Mouse (Mus musculus): Measurements from ENCODE around the gene Cib1. TPM values are rescaled to one million over a fixed set of nuclear protein-coding genes. Genes with fewer than 3 reads are reported as not detected.

The Cib1 gene
- polyA plus RNA-seq, 1 experiment from 2014 or later, result 114 TPM

- no peak overlapping the region for H3K27ac ChIP-seq (ENCODE audit: low read depth, low read length)
- H3K4me2 ChIP-seq, result peak overlapping the region; percentile 96
- H3K4me1 ChIP-seq (replicated peaks; ENCODE audit: control insufficient read depth, insufficient read depth, low read length), result peaks cover 43% of the 10 kb centered on the region
- 76% methylated on average over 12 of the region's 12 CpGs for WGBS
- DNase-seq (ENCODE audit: low spot score), result no peak
- ATAC-seq (replicated peaks; ENCODE audit: low FRiP score), result no peak
- no peak overlapping the region for H3K9ac ChIP-seq (ENCODE audit: low read depth, low read length)
- H3K27me3 ChIP-seq (replicated peaks; ENCODE audit: control insufficient read depth, insufficient read depth, low read length), result no peaks in the 10 kb centered on the region
- H3K4me3 ChIP-seq (ENCODE audit: low read depth, low read length), result peak overlapping the region; percentile 45
- H3K36me3 ChIP-seq (ENCODE audit: control insufficient read depth, insufficient read depth, low read length), result no peaks in the 10 kb centered on the region
- no peaks in the 10 kb centered on the region for H3K9me3 ChIP-seq (ENCODE audit: control insufficient read depth, low read length)
Measured at GRCm38 (mm10) chr7:80187501-80187900, 45.1 kb downstream of the Cib1 start.

DNA sequence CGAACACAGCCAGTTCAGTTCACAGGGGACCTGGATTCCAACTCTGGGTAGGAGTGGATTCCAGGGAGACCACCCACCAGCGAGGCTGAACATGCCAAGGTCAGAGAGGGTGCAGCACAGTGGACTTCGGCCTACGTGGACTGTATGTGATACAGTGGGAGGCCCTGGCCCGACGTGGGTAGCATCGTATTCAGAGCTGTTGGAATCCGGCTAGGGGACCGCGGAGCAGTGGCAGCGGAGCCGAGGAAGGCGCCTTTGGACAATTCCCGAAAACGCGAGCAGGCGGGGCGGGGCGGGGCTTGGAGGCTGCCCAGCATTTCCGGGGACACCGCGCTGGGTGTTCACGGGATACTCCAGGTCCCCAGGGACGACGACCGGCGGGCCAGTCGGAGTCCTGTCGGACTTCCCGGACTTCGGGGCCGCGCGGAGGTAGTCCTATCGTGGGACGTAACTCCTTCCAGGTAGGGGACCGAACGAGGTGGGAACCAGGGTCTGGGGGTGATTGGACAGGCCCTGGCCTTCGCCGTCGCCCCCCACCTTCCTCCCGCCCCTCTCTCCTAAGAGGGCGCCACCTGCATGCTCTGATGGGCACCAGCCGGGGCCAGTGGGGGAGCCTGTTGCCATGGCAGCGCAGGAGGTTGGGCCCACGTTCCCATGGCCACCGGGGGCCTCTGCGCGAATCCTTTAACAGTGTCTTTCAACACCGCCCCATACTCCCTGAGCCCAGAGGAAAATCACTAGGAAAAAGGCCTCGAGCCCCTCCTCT is 45.9 kb downstream of the Cib1 start, which contains the start of gene Sema4b:
Gene Sema4b, plus strand, starts transcription at position 311 of the 766 bp plus-strand sequence.
- H3K4me3 ChIP-seq (ENCODE audit: low read depth, low read length), result peak within 1 kb of the TSS; percentile 45
- ATAC-seq (replicated peaks; ENCODE audit: low FRiP score) (peak; percentile 73), DNase-seq (ENCODE audit: low spot score) (peak; percentile 84)
- 3% methylated on average over 51 of the region's 51 CpGs for WGBS
- H3K9me3 ChIP-seq (ENCODE audit: control insufficient read depth, low read length), result no peaks in the 10 kb centered on the region
- peaks cover 37% of the 10 kb centered on the region for H3K4me1 ChIP-seq (replicated peaks; ENCODE audit: control insufficient read depth, insufficient read depth, low read length)
- peak within 1 kb of the TSS; percentile 96 for H3K4me2 ChIP-seq
- H3K27ac ChIP-seq (ENCODE audit: low read depth, low read length), result peak within 1 kb of the TSS; percentile 83
- peak within 1 kb of the TSS; percentile 47 for H3K9ac ChIP-seq (ENCODE audit: low read depth, low read length)
- H3K27me3 ChIP-seq (replicated peaks; ENCODE audit: control insufficient read depth, insufficient read depth, low read length), result no peaks in the 10 kb centered on the region
- H3K36me3 ChIP-seq (ENCODE audit: control insufficient read depth, insufficient read depth, low read length), result no peaks in the 10 kb centered on the region

DNA sequence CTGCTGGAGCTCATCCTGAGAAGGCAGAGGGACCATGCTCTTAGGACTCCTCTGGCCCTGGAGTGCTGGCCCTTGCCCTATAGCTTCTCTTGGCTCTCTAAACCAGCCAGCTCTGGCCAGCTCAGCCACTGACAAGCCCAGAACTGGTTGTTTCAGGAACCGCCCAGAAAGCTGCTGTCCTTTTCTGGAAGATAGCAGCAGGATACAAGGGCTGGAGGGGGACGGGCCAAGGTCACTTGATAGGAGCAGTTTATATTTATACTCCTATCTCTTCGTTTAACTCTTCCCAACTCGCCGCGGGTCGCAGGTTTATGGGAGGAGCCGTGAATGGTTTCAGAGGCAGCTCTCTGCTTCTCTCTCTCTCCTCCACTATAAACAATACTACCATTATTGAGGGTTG is 46.6 kb downstream of the Cib1 start:
- Histone ChIP-seq H3K36me3 (ENCODE audit: control insufficient read depth, insufficient read depth, low read length) (no peaks in the 10 kb centered on the region), H3K9ac (ENCODE audit: low read depth, low read length) (peak overlapping the region; percentile 47), H3K4me2 (peak overlapping the region; percentile 96), H3K4me1 (replicated peaks; ENCODE audit: control insufficient read depth, insufficient read depth, low read length) (peaks cover 35% of the 10 kb centered on the region), H3K4me3 (ENCODE audit: low read depth, low read length) (peak overlapping the region; percentile 45), H3K27me3 (replicated peaks; ENCODE audit: control insufficient read depth, insufficient read depth, low read length) (no peaks in the 10 kb centered on the region), H3K9me3 (ENCODE audit: control insufficient read depth, low read length) (no peaks in the 10 kb centered on the region), H3K27ac (ENCODE audit: low read depth, low read length) (peak overlapping the region; percentile 83)
- WGBS, result 4% methylated on average over 8 of the region's 8 CpGs
- DNase-seq (ENCODE audit: low spot score) (no peak), ATAC-seq (replicated peaks; ENCODE audit: low FRiP score) (peak; percentile 80)

- H3K4me3 ChIP-seq (ENCODE audit: low read depth, low read length), result no peak overlapping the region
Measured at GRCm38 (mm10) chr7:80184968-80185367, 47.6 kb downstream of the Cib1 start.

DNA sequence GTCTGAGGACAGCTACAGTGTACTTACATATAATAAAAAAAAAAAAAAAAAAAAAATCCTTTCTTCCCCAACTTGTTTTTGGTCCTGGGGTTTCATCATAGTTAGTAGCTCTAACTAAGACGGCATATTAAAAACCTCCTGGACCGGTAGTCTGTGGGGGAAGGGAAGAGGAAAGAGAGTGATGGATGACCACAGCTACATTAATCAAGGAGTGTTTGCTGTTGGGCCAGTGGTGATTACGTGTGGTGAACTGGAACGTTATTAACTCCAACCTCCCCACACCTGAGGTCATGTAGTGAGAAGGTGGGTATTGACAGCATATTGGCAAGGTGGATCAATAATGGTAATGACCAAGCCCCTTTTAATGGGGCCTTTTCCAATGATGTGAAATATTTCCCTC is 48.1 kb downstream of the Cib1 start:
- peaks cover 35% of the 10 kb centered on the region for H3K4me1 ChIP-seq (replicated peaks; ENCODE audit: control insufficient read depth, insufficient read depth, low read length)
- no peak overlapping the region for H3K9ac ChIP-seq (ENCODE audit: low read depth, low read length)
- 48% methylated on average over 4 of the region's 4 CpGs for WGBS

More at GRCm38 (mm10) chr7:80184968-80185367, 47.6 kb downstream of the Cib1 start:
- Histone ChIP-seq H3K36me3 (ENCODE audit: control insufficient read depth, insufficient read depth, low read length) (no peaks in the 10 kb centered on the region), H3K27ac (ENCODE audit: low read depth, low read length) (peak overlapping the region; percentile 83; the same call in 1 of the 2 replicates), H3K4me2 (no peak overlapping the region), H3K27me3 (replicated peaks; ENCODE audit: control insufficient read depth, insufficient read depth, low read length) (no peaks in the 10 kb centered on the region), H3K4me1 (replicated peaks; ENCODE audit: control insufficient read depth, insufficient read depth, low read length) (peaks cover 35% of the 10 kb centered on the region), H3K9me3 (ENCODE audit: control insufficient read depth, low read length) (no peaks in the 10 kb centered on the region), H3K9ac (ENCODE audit: low read depth, low read length) (no peak overlapping the region)
- ATAC-seq (replicated peaks; ENCODE audit: low FRiP score) (no peak), DNase-seq (ENCODE audit: low spot score) (no peak)
- WGBS, result 59% methylated on average over 6 of the region's 6 CpGs

DNA sequence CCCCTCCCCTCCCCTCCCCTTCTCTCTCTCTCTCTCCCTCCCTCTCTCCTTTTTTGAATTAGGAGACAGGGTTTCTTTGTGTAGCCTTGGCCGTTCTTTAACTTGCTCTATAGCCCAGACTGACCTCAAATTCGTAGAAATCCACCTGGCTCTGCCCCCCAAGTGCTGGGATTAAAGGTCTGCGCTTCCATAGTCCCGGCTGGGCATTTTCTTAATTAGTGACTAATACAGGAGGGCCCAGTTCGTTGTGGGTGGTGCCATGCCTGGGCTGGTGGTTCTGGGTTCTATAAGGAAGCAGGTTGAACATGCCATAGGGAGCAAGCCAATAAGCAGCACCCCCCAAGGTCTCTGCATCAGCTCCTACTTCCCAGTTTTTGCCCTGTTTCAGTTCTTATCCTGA is 48.6 kb downstream of the Cib1 start:
- 70% methylated on average over 5 of the region's 5 CpGs for WGBS
- Histone ChIP-seq H3K4me3 (ENCODE audit: low read depth, low read length) (no peak overlapping the region), H3K36me3 (ENCODE audit: control insufficient read depth, insufficient read depth, low read length) (no peaks in the 10 kb centered on the region), H3K27ac (ENCODE audit: low read depth, low read length) (no peak overlapping the region), H3K4me1 (replicated peaks; ENCODE audit: control insufficient read depth, insufficient read depth, low read length) (peaks cover 34% of the 10 kb centered on the region), H3K27me3 (replicated peaks; ENCODE audit: control insufficient read depth, insufficient read depth, low read length) (no peaks in the 10 kb centered on the region), H3K4me2 (no peak overlapping the region), H3K9me3 (ENCODE audit: control insufficient read depth, low read length) (no peaks in the 10 kb centered on the region), H3K9ac (ENCODE audit: low read depth, low read length) (no peak overlapping the region)
- DNase-seq (ENCODE audit: low spot score) (no peak), ATAC-seq (replicated peaks; ENCODE audit: low FRiP score) (no peak)

More for the DNA sequence above, 48.1 kb downstream of the Cib1 start:
- H3K9me3 ChIP-seq (ENCODE audit: control insufficient read depth, low read length), result no peaks in the 10 kb centered on the region
- DNase-seq (ENCODE audit: low spot score) (no peak), ATAC-seq (replicated peaks; ENCODE audit: low FRiP score) (no peak)
- no peaks in the 10 kb centered on the region for H3K36me3 ChIP-seq (ENCODE audit: control insufficient read depth, insufficient read depth, low read length)
- H3K27me3 ChIP-seq (replicated peaks; ENCODE audit: control insufficient read depth, insufficient read depth, low read length), result no peaks in the 10 kb centered on the region
- peak overlapping the region; percentile 83; the same call in 1 of the 2 replicates for H3K27ac ChIP-seq (ENCODE audit: low read depth, low read length)
- H3K4me3 ChIP-seq (ENCODE audit: low read depth, low read length), result no peak overlapping the region
- H3K4me2 ChIP-seq, result no peak overlapping the region

DNA sequence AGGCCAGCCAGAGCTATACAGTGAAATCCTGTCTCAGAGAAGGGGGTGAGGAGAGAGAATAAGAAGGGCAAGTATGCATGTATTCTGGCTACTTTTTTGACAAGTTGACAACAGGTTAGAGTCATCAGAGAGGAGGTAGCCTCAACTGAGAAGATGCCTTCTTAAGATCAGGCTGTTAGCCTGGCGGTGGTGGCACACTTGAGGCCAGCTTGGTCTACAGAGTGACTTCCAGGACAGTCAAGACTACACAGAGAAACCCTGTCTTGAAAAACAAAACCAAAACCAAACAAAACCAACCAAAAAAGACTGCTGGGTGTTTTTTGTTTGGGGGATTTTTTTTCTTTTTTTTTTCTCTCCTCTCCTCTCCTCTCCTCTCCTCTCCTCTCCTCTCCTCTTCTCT is 49.1 kb downstream of the Cib1 start:
- H3K27ac ChIP-seq (ENCODE audit: low read depth, low read length), result no peak overlapping the region

GRCm38 (mm10) chr7:80182139-80182538 is 50.5 kb downstream of the Cib1 start:
- Histone ChIP-seq H3K27ac (ENCODE audit: low read depth, low read length) (no peak overlapping the region), H3K9ac (ENCODE audit: low read depth, low read length) (no peak overlapping the region), H3K4me3 (ENCODE audit: low read depth, low read length) (no peak overlapping the region), H3K27me3 (replicated peaks; ENCODE audit: control insufficient read depth, insufficient read depth, low read length) (no peaks in the 10 kb centered on the region), H3K4me2 (no peak overlapping the region), H3K4me1 (replicated peaks; ENCODE audit: control insufficient read depth, insufficient read depth, low read length) (peaks cover 28% of the 10 kb centered on the region), H3K9me3 (ENCODE audit: control insufficient read depth, low read length) (no peaks in the 10 kb centered on the region), H3K36me3 (ENCODE audit: control insufficient read depth, insufficient read depth, low read length) (no peaks in the 10 kb centered on the region)
- DNase-seq (ENCODE audit: low spot score) (no peak), ATAC-seq (replicated peaks; ENCODE audit: low FRiP score) (no peak)

More for the DNA sequence above, 49.1 kb downstream of the Cib1 start:
- DNase-seq (ENCODE audit: low spot score), result no peak
- Histone ChIP-seq H3K9me3 (ENCODE audit: control insufficient read depth, low read length) (no peaks in the 10 kb centered on the region), H3K4me1 (replicated peaks; ENCODE audit: control insufficient read depth, insufficient read depth, low read length) (peaks cover 33% of the 10 kb centered on the region), H3K27me3 (replicated peaks; ENCODE audit: control insufficient read depth, insufficient read depth, low read length) (no peaks in the 10 kb centered on the region), H3K9ac (ENCODE audit: low read depth, low read length) (no peak overlapping the region), H3K36me3 (ENCODE audit: control insufficient read depth, insufficient read depth, low read length) (no peaks in the 10 kb centered on the region), H3K4me3 (ENCODE audit: low read depth, low read length) (no peak overlapping the region), H3K4me2 (no peak overlapping the region)
- ATAC-seq (replicated peaks; ENCODE audit: low FRiP score), result no peak
- 84% methylated on average over 1 of the region's 1 CpGs for WGBS

GRCm38 (mm10) chr7:80181078-80181477 is 51.5 kb downstream of the Cib1 start:
- Histone ChIP-seq H3K4me3 (ENCODE audit: low read depth, low read length) (no peak overlapping the region), H3K27ac (ENCODE audit: low read depth, low read length) (no peak overlapping the region), H3K4me2 (no peak overlapping the region), H3K4me1 (replicated peaks; ENCODE audit: control insufficient read depth, insufficient read depth, low read length) (peaks cover 22% of the 10 kb centered on the region), H3K9ac (ENCODE audit: low read depth, low read length) (no peak overlapping the region), H3K36me3 (ENCODE audit: control insufficient read depth, insufficient read depth, low read length) (no peaks in the 10 kb centered on the region), H3K9me3 (ENCODE audit: control insufficient read depth, low read length) (no peaks in the 10 kb centered on the region), H3K27me3 (replicated peaks; ENCODE audit: control insufficient read depth, insufficient read depth, low read length) (no peaks in the 10 kb centered on the region)
- 25% methylated on average over 2 of the region's 2 CpGs for WGBS
- ATAC-seq (replicated peaks; ENCODE audit: low FRiP score), result peak; percentile 22; the same call in 1 of the 2 replicates
- no peak for DNase-seq (ENCODE audit: low spot score)
